Mouse (Mus musculus): ENCODE measurements around the gene Plin4. TPM values are rescaled to one million over a fixed set of nuclear protein-coding genes. Genes with fewer than 3 reads are reported as not detected.
A peak's percentile ranks its signal among the peaks of the same experiment; 100 is the strongest.
"Not testable (repeated sequence)": the region's sequence is repeated elsewhere in the genome, so short reads cannot be mapped to it uniquely, and the experiment has no call there.

The Plin4 gene
- total RNA-seq, 4 experiments from 2014 or later = 7.7 to 20.5 (median 12.2) TPM

- DNase-seq (ENCODE audit: low spot score in 2 of 2) = no peak
Measured at GRCm38 (mm10) chr17:56128246-56128645, 18.6 kb upstream of the Plin4 start.

GRCm38 (mm10) chr17:56126175-56126574 lies 16.6 kb upstream of the Plin4 start:
- no peak for DNase-seq (ENCODE audit: low spot score in 2 of 2)

- no peak for DNase-seq (ENCODE audit: low spot score in 2 of 2)
Measured at GRCm38 (mm10) chr17:56125276-56125630, 15.7 kb upstream of the Plin4 start.

GRCm38 (mm10) chr17:56124377-56125275 lies 15.0 kb upstream of the Plin4 start:
- DNase-seq (ENCODE audit: low spot score in 2 of 2) = peak in 1 of 2 experiments; percentile 35

GRCm38 (mm10) chr17:56123681-56124340 lies 14.2 kb upstream of the Plin4 start:
- DNase-seq (ENCODE audit: low spot score in 2 of 2) = no peak

- no peak for DNase-seq (ENCODE audit: low spot score in 2 of 2)
Measured at GRCm38 (mm10) chr17:56123161-56123560, 13.6 kb upstream of the Plin4 start.

- no peak for DNase-seq (ENCODE audit: low spot score in 2 of 2)
Measured at GRCm38 (mm10) chr17:56121826-56122225, 12.2 kb upstream of the Plin4 start, which contains the start of gene Lrg1. Lrg1 (minus strand) TSS chr17:56122001.

- DNase-seq (ENCODE audit: low spot score in 2 of 2) = no peak
Measured at GRCm38 (mm10) chr17:56119981-56120880, 10.6 kb upstream of the Plin4 start.

- no peak for DNase-seq (ENCODE audit: low spot score in 2 of 2)
Measured at GRCm38 (mm10) chr17:56119431-56119830, 9.8 kb upstream of the Plin4 start.

GRCm38 (mm10) chr17:56117251-56117710 lies 7.7 kb upstream of the Plin4 start, which contains the start of gene Plin5:
Plin5 (minus strand) TSS chr17:56117596.
- no peak for DNase-seq (ENCODE audit: low spot score in 2 of 2)

- no peak for DNase-seq (ENCODE audit: low spot score in 2 of 2)
Measured at GRCm38 (mm10) chr17:56116193-56116592, 6.6 kb upstream of the Plin4 start.

- no peak for DNase-seq (ENCODE audit: low spot score in 2 of 2)
Measured at GRCm38 (mm10) chr17:56112743-56113142, 3.1 kb upstream of the Plin4 start.

GRCm38 (mm10) chr17:56111864-56112263 lies 2.3 kb upstream of the Plin4 start:
- peak in 1 of 2 experiments; percentile 59 for DNase-seq (ENCODE audit: low spot score in 2 of 2)

GRCm38 (mm10) chr17:56111021-56111420 lies 1.4 kb upstream of the Plin4 start:
- no peak for DNase-seq (ENCODE audit: low spot score in 2 of 2)

GRCm38 (mm10) chr17:56110571-56110970 lies 968 bp upstream of the Plin4 start:
- no peak for DNase-seq (ENCODE audit: low spot score in 2 of 2)

GRCm38 (mm10) chr17:56108334-56109044 lies 1.1 kb downstream of the Plin4 start:
- peak; percentile 61 to 78 for DNase-seq (ENCODE audit: low spot score in 2 of 2)

GRCm38 (mm10) chr17:56107736-56108135 lies 1.9 kb downstream of the Plin4 start:
- DNase-seq (ENCODE audit: low spot score in 2 of 2) = no peak

GRCm38 (mm10) chr17:56106981-56107380 lies 2.6 kb downstream of the Plin4 start:
- no peak for DNase-seq (ENCODE audit: low spot score in 2 of 2)

- DNase-seq (ENCODE audit: low spot score in 2 of 2) = not testable (repeated sequence)
Measured at GRCm38 (mm10) chr17:56106436-56106835, 3.2 kb downstream of the Plin4 start.

GRCm38 (mm10) chr17:56104821-56105220 lies 4.8 kb downstream of the Plin4 start:
- not testable (repeated sequence) for DNase-seq (ENCODE audit: low spot score in 2 of 2)
